Mouse (Mus musculus) liver, embryonic 14.5 days (tissue): Measurements from ENCODE around the gene Mettl7b.

ENCODE experiments used
- CTCF ChIP-seq: IDR thresholded peaks from 2 replicates; pipeline ENCODE4 v1.5.1; 2016; ENCODE audit warnings: antibody characterized with exemption, low read depth, control low read depth
- EP300 ChIP-seq: IDR thresholded peaks from 2 replicates; pipeline ENCODE4 v1.6.1; 2016; ENCODE audit warnings: antibody characterized with exemption, low read depth

DNA sequence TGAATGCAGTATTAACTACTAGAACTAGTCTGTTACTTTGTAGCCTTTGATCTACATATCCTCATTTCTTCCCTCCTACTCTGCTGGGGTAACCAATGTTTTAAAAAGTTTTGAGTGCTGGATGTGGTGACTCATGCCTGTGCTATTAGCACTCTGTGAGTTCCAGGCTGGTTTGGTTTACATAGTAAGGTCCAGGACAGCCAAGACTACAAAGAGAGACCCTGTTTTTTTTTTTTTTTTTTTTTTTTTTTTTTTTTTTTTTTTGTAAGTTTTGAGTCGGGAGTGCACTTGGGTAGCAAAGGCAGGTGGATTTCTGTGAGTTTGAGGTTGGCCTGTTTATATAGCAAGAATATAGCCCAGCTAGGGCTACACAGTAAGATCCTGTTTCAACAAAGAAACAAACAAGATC, 7.6 kb upstream of the Mettl7b start:
- TF ChIP-seq CTCF (no peak), EP300 (no peak)
